Mouse (Mus musculus) intestine, postnatal 0 days (tissue): ENCODE measurements at regions not wholly inside any gene's neighbourhood (a gene's known extent, or its start where the extent isn't known, plus 50 kb on each side); places are given as distances from the start of the nearest gene placed in this dataset.

ENCODE experiments used
- ATAC-seq: fragments of 200-750 bp; cut with Nextera tagmentation; 2 replicates; pipeline ENCODE4 v1.8.0; 2017; ENCODE audit warnings: mild to moderate bottlenecking, moderate TSS enrichment, moderate library complexity
- H3K27ac ChIP-seq: fragments of 300-500 bp; sonication (generic); 2 replicates; pipeline ENCODE4 v1.5.1; 2014; ENCODE audit warnings: mild to moderate bottlenecking, low read depth, low read length, moderate library complexity
- H3K27me3 ChIP-seq: fragments of 300-500 bp; sonication (generic); replicated peaks from 2 replicates; pipeline ENCODE4 v1.6.1; 2014; ENCODE audit warnings: low read length, mixed read lengths; ENCODE audit not compliant: control insufficient read depth, insufficient read depth
- H3K36me3 ChIP-seq: fragments of 300-500 bp; sonication (generic); 2 replicates; pipeline ENCODE4 v1.6.1; 2014; ENCODE audit warnings: mild to moderate bottlenecking, moderate library complexity; ENCODE audit not compliant: control insufficient read depth, insufficient read depth
- H3K4me1 ChIP-seq: fragments of 300-500 bp; sonication (generic); replicated peaks from 2 replicates; pipeline ENCODE4 v1.6.1; 2014; ENCODE audit warnings: antibody characterized with exemption, low read length, mixed read lengths; ENCODE audit not compliant: control insufficient read depth, insufficient read depth
- H3K4me2 ChIP-seq: fragments of 300-500 bp; sonication (generic); replicated peaks from 2 replicates; pipeline ENCODE4 v1.6.1; 2014; ENCODE audit warnings: low read depth, mild to moderate bottlenecking, moderate library complexity
- H3K4me3 ChIP-seq: fragments of 300-500 bp; sonication (generic); 2 replicates; pipeline ENCODE4 v1.5.1; 2014; ENCODE audit warnings: low read depth, low read length
- H3K9ac ChIP-seq: fragments of 300-500 bp; sonication (generic); 2 replicates; pipeline ENCODE4 v1.6.1; 2014; ENCODE audit warnings: mild to moderate bottlenecking, low read depth, low read length
- H3K9me3 ChIP-seq: fragments of 300-500 bp; sonication (generic); 2 replicates; pipeline ENCODE4 v1.6.1; 2016; ENCODE audit warnings: mixed run types; ENCODE audit not compliant: control insufficient read depth
- CTCF ChIP-seq: sonication (generic); IDR thresholded peaks from 2 replicates; pipeline ENCODE4 v1.5.1; 2016; ENCODE audit warnings: low read depth, mild to moderate bottlenecking, control low read depth, antibody characterized with exemption, moderate library complexity
- WGBS: fragments of 180-500 bp; shearing (Covaris S2); extraction: QIAGEN DNeasy Blood & Tissue Kit; methylation state at CpG from one replicate; pipeline ENCODE4 v1.1.7; 2014; 5-methylcytosine and 5-hydroxymethylcytosine counted together

GRCm38 (mm10) chr4:153738088-153738487 is 218.9 kb upstream of the A430005L14Rik start:
- WGBS: 61% methylated on average over 11 of the region's 11 CpGs
- H3K4me1 ChIP-seq: no peaks in the 10 kb centered on the region
- no peak overlapping the region for H3K27ac ChIP-seq
- H3K27me3 ChIP-seq: no peaks in the 10 kb centered on the region
- no peak overlapping the region for H3K4me3 ChIP-seq
- no peak for ATAC-seq
- no peak for TF ChIP-seq CTCF
- H3K9me3 ChIP-seq: no peaks in the 10 kb centered on the region
- no peaks in the 10 kb centered on the region for H3K36me3 ChIP-seq
- no peak overlapping the region for H3K4me2 ChIP-seq
- H3K9ac ChIP-seq: no peak overlapping the region

- Histone ChIP-seq H3K9ac (no peak overlapping the region), H3K27me3 (no peaks in the 10 kb centered on the region), H3K36me3 (no peaks in the 10 kb centered on the region), H3K4me1 (no peaks in the 10 kb centered on the region), H3K4me3 (no peak overlapping the region), H3K27ac (no peak overlapping the region), H3K4me2 (no peak overlapping the region), H3K9me3 (no peaks in the 10 kb centered on the region)
- TF ChIP-seq CTCF: no peak
- no peak for ATAC-seq
- 84% methylated on average over 10 of the region's 10 CpGs for WGBS
Observed at GRCm38 (mm10) chr4:153742241-153742640, 214.8 kb upstream of the A430005L14Rik start.

GRCm38 (mm10) chr4:153752791-153753190 is 204.2 kb upstream of the A430005L14Rik start:
- Histone ChIP-seq H3K27me3 (no peaks in the 10 kb centered on the region), H3K4me1 (no peaks in the 10 kb centered on the region), H3K36me3 (no peaks in the 10 kb centered on the region), H3K4me3 (no peak overlapping the region), H3K4me2 (no peak overlapping the region), H3K27ac (no peak overlapping the region), H3K9ac (no peak overlapping the region), H3K9me3 (no peaks in the 10 kb centered on the region)
- no peak for TF ChIP-seq CTCF
- 79% methylated on average over 6 of the region's 6 CpGs for WGBS
- no peak for ATAC-seq

GRCm38 (mm10) chr4:153758323-153758722 is 198.7 kb upstream of the A430005L14Rik start:
- ATAC-seq: no peak
- no peak for TF ChIP-seq CTCF
- 88% methylated on average over 6 of the region's 6 CpGs for WGBS

GRCm38 (mm10) chr4:153758781-153759180 is 198.3 kb upstream of the A430005L14Rik start:
- Histone ChIP-seq H3K27me3 (no peaks in the 10 kb centered on the region), H3K36me3 (no peaks in the 10 kb centered on the region), H3K4me2 (no peak overlapping the region), H3K9me3 (no peaks in the 10 kb centered on the region), H3K27ac (no peak overlapping the region), H3K4me1 (no peaks in the 10 kb centered on the region), H3K9ac (no peak overlapping the region), H3K4me3 (no peak overlapping the region)
- no peak for TF ChIP-seq CTCF
- ATAC-seq: no peak
- WGBS: 68% methylated on average over 8 of the region's 8 CpGs

More at GRCm38 (mm10) chr4:153758323-153758722, 198.7 kb upstream of the A430005L14Rik start:
- Histone ChIP-seq H3K27ac (no peak overlapping the region), H3K4me2 (no peak overlapping the region), H3K9me3 (no peaks in the 10 kb centered on the region), H3K9ac (no peak overlapping the region), H3K27me3 (no peaks in the 10 kb centered on the region), H3K36me3 (no peaks in the 10 kb centered on the region), H3K4me1 (no peaks in the 10 kb centered on the region), H3K4me3 (no peak overlapping the region)

- 89% methylated on average over 4 of the region's 4 CpGs for WGBS
- no peaks in the 10 kb centered on the region for H3K36me3 ChIP-seq
Observed at GRCm38 (mm10) chr4:153760934-153761333, 196.1 kb upstream of the A430005L14Rik start.

GRCm38 (mm10) chr4:153763413-153763812 is 193.6 kb upstream of the A430005L14Rik start:
- no peaks in the 10 kb centered on the region for H3K27me3 ChIP-seq
- no peak for ATAC-seq
- no peak overlapping the region for H3K4me3 ChIP-seq
- H3K9me3 ChIP-seq: no peaks in the 10 kb centered on the region
- no peak overlapping the region for H3K4me2 ChIP-seq
- H3K9ac ChIP-seq: no peak overlapping the region
- no peaks in the 10 kb centered on the region for H3K4me1 ChIP-seq
- no peak overlapping the region for H3K27ac ChIP-seq
- TF ChIP-seq CTCF: no peak
- no peaks in the 10 kb centered on the region for H3K36me3 ChIP-seq
- 86% methylated on average over 10 of the region's 10 CpGs for WGBS

More at GRCm38 (mm10) chr4:153760934-153761333, 196.1 kb upstream of the A430005L14Rik start:
- H3K4me3 ChIP-seq: no peak overlapping the region
- H3K27ac ChIP-seq: no peak overlapping the region
- 0 out of 2 replicates have a peak, but pooled peaks have one; percentile 16 for TF ChIP-seq CTCF
- no peaks in the 10 kb centered on the region for H3K4me1 ChIP-seq
- no peak overlapping the region for H3K4me2 ChIP-seq
- no peak overlapping the region for H3K9ac ChIP-seq
- H3K9me3 ChIP-seq: no peaks in the 10 kb centered on the region
- no peaks in the 10 kb centered on the region for H3K27me3 ChIP-seq
- ATAC-seq: no peak
